Mouse (Mus musculus): ENCODE results near the gene Mboat2.

Mboat2 gene

GRCm38 (mm10) chr12:24897354-24897753, 66.7 kb downstream of the Mboat2 start:
- intact Hi-C loops (cut with DNase I), result no loop called here

- intact Hi-C loops (cut with DNase I), result no loop called here
Measured at GRCm38 (mm10) chr12:24898226-24898625, 67.5 kb downstream of the Mboat2 start.

- intact Hi-C loops (cut with DNase I), result no loop called here
Measured at GRCm38 (mm10) chr12:24899636-24900035, 69.0 kb downstream of the Mboat2 start.

GRCm38 (mm10) chr12:24902736-24903135, 72.1 kb downstream of the Mboat2 start:
- intact Hi-C loops (cut with DNase I), result no loop called here

GRCm38 (mm10) chr12:24907894-24908293, 77.2 kb downstream of the Mboat2 start:
- intact Hi-C loops (cut with DNase I), result no loop called here

- intact Hi-C loops (cut with DNase I), result no loop called here
Measured at GRCm38 (mm10) chr12:24909679-24910078, 79.0 kb downstream of the Mboat2 start.

- intact Hi-C loops (cut with DNase I), result no loop called here
Measured at GRCm38 (mm10) chr12:24912174-24912573, 81.5 kb downstream of the Mboat2 start.

GRCm38 (mm10) chr12:24912876-24913275, 82.2 kb downstream of the Mboat2 start:
- intact Hi-C loops (cut with DNase I), result no loop called here

GRCm38 (mm10) chr12:24918575-24919262, 88.0 kb downstream of the Mboat2 start:
- intact Hi-C loops (cut with DNase I), result no loop called here

GRCm38 (mm10) chr12:24920861-24921260, 90.2 kb downstream of the Mboat2 start:
- intact Hi-C loops (cut with DNase I), result no loop called here

- intact Hi-C loops (cut with DNase I), result no loop called here
Measured at GRCm38 (mm10) chr12:24924003-24924402, 93.3 kb downstream of the Mboat2 start.

GRCm38 (mm10) chr12:24925276-24925675, 94.6 kb downstream of the Mboat2 start:
- intact Hi-C loops (cut with DNase I), result no loop called here

- intact Hi-C loops (cut with DNase I), result no loop called here
Measured at GRCm38 (mm10) chr12:24925684-24926083, 95.0 kb downstream of the Mboat2 start.

GRCm38 (mm10) chr12:24928051-24928748, 97.5 kb downstream of the Mboat2 start:
- intact Hi-C loops (cut with DNase I), result no loop called here

- intact Hi-C loops (cut with DNase I), result no loop called here
Measured at GRCm38 (mm10) chr12:24929043-24929442, 98.4 kb downstream of the Mboat2 start.

- intact Hi-C loops (cut with DNase I), result no loop called here
Measured at GRCm38 (mm10) chr12:24930760-24931159, 100.1 kb downstream of the Mboat2 start.

- intact Hi-C loops (cut with DNase I), result no loop called here
Measured at GRCm38 (mm10) chr12:24932120-24932519, 101.4 kb downstream of the Mboat2 start.

- intact Hi-C loops (cut with DNase I), result no loop called here
Measured at GRCm38 (mm10) chr12:24933206-24933775, 102.6 kb downstream of the Mboat2 start.

- intact Hi-C loops (cut with DNase I), result no loop called here
Measured at GRCm38 (mm10) chr12:24933996-24934395, 103.3 kb downstream of the Mboat2 start.

GRCm38 (mm10) chr12:24936281-24936680, 105.6 kb downstream of the Mboat2 start:
- intact Hi-C loops (cut with DNase I), result no loop called here

- intact Hi-C loops (cut with DNase I), result no loop called here
Measured at GRCm38 (mm10) chr12:24939372-24939771, 108.7 kb downstream of the Mboat2 start.

GRCm38 (mm10) chr12:24942619-24943287, 112.1 kb downstream of the Mboat2 start:
- intact Hi-C loops (cut with DNase I), result no loop called here

Data from adrenal gland (tissue).